Mouse (Mus musculus) lung, embryonic 15.5 days (tissue): ENCODE measurements around the gene Lonrf2. TPM values are rescaled to one million over a fixed set of nuclear protein-coding genes. Genes with fewer than 3 reads are reported as not detected.

Source experiments
- ATAC-seq: fragments of 200-750 bp; cut with Nextera tagmentation; 2 replicates; pipeline ENCODE4 v1.8.0; 2017; ENCODE audit warnings: moderate number of reproducible peaks, borderline replicate concordance; ENCODE audit not compliant: low FRiP score, low TSS enrichment; ENCODE audit errors: extremely low read depth
- H3K27ac ChIP-seq: fragments of 300-500 bp; sonication (generic); 2 replicates; pipeline ENCODE4 v1.5.1; 2015; ENCODE audit warnings: moderate library complexity, mild to moderate bottlenecking, inconsistent platforms
- H3K27me3 ChIP-seq: fragments of 300-500 bp; sonication (generic); 2 replicates; pipeline ENCODE4 v1.6.1; 2015; ENCODE audit warnings: inconsistent platforms
- H3K36me3 ChIP-seq: fragments of 300-500 bp; sonication (generic); 2 replicates; pipeline ENCODE4 v1.6.1; 2015; ENCODE audit warnings: inconsistent platforms
- H3K4me1 ChIP-seq: fragments of 300-500 bp; sonication (generic); 2 replicates; pipeline ENCODE4 v1.6.1; 2015; ENCODE audit warnings: inconsistent platforms
- H3K4me2 ChIP-seq: fragments of 300-500 bp; sonication (generic); 2 replicates; pipeline ENCODE4 v1.6.1; 2015; ENCODE audit warnings: inconsistent platforms, mild to moderate bottlenecking, moderate library complexity
- H3K4me3 ChIP-seq: fragments of 300-500 bp; sonication (generic); 2 replicates; pipeline ENCODE4 v1.5.1; 2015; ENCODE audit warnings: mild to moderate bottlenecking, inconsistent platforms
- H3K9ac ChIP-seq: fragments of 300-500 bp; sonication (generic); 2 replicates; pipeline ENCODE4 v1.6.1; 2015; ENCODE audit warnings: inconsistent platforms
- H3K9me3 ChIP-seq: fragments of 300-500 bp; sonication (generic); 2 replicates; pipeline ENCODE4 v1.6.1; 2016; ENCODE audit warnings: inconsistent platforms
- WGBS: fragments of 180-500 bp; shearing (Covaris S2); methylation state at CpG from one replicate; pipeline ENCODE4 v1.1.7; 2015; 5-methylcytosine and 5-hydroxymethylcytosine counted together
- polyA plus RNA-seq: library from polyadenylated mRNA; unstranded; fragments of >200 nt; fragmentation: Nextera tagmentation; extraction: Ambion mirVana; gene quantifications from 2 replicates; pipeline ENCODE4 v1.2.1, GENCODE M21; 2015

The Lonrf2 gene
- polyA plus RNA-seq, 1 experiment from 2014 or later: 0.72 TPM

GRCm38 (mm10) chr1:38763960-38764613, 72.4 kb downstream of the Lonrf2 start:
- 77% methylated on average over 10 of the region's 10 CpGs for WGBS
- Histone ChIP-seq H3K9ac (no peak overlapping the region), H3K36me3 (no peaks in the 10 kb centered on the region), H3K27me3 (no peaks in the 10 kb centered on the region), H3K4me3 (no peak overlapping the region), H3K4me1 (peaks cover 26% of the 10 kb centered on the region), H3K9me3 (no peaks in the 10 kb centered on the region), H3K27ac (no peak overlapping the region), H3K4me2 (no peak overlapping the region)
- ATAC-seq: no peak

DNA sequence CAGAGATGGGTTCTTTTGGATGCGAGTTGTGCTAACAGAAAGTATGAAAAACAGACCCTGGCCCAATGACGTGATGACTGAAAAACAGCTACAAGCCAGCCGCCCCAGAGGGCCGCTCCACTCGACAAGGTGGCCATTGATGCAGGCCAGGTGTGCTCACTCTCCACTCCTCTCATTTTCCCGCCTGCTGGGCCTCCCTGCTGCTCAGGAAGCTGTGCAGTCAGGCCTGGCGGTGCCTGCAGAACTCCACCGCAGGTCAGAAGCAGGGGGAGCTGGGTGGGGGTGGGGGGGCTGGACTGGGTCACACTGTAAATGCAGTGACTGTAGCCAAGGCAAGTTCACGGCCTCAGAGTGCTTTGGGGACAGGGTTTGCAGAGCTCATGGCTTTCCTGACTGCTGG, 76.1 kb downstream of the Lonrf2 start:
- H3K27ac ChIP-seq: no peak overlapping the region

GRCm38 (mm10) chr1:38757791-38758403, 78.6 kb downstream of the Lonrf2 start:
- Histone ChIP-seq H3K9me3 (no peaks in the 10 kb centered on the region), H3K4me2 (no peak overlapping the region), H3K27me3 (no peaks in the 10 kb centered on the region), H3K27ac (no peak overlapping the region), H3K9ac (no peak overlapping the region), H3K4me1 (peaks cover 20% of the 10 kb centered on the region), H3K4me3 (no peak overlapping the region), H3K36me3 (no peaks in the 10 kb centered on the region)
- ATAC-seq: peak; percentile 31; the same call in 1 of the 2 replicates
- WGBS: 32% methylated on average over 5 of the region's 5 CpGs

More for the DNA sequence above, 76.1 kb downstream of the Lonrf2 start:
- no peak overlapping the region for H3K4me2 ChIP-seq
- ATAC-seq: 0 out of 2 replicates have a peak, but pooled peaks have one; percentile 37
- H3K27me3 ChIP-seq: no peaks in the 10 kb centered on the region
- no peak overlapping the region for H3K4me3 ChIP-seq
- H3K4me1 ChIP-seq: peaks cover 20% of the 10 kb centered on the region
- no peaks in the 10 kb centered on the region for H3K9me3 ChIP-seq
- H3K36me3 ChIP-seq: no peaks in the 10 kb centered on the region
- 22% methylated on average over 9 of the region's 9 CpGs for WGBS
- no peak overlapping the region for H3K9ac ChIP-seq

DNA sequence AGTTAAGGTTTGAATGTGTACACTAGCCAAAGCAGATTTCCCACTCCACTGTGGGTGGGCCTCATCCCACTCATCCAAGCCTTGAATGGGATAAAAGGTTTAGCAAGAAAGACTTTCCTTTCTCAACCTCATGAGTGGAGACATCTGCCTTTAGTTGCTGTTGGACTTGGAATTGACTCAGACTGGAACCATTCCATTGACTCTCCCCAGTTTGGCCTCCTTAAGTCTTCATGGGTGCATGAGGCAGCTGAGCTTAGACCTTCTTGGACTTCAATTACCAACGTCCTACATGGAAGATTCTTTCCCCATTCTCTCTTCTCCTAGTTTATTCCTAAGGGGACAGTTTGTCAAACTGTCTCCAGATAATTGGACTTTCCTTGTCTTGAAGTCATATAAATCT, 92.6 kb downstream of the Lonrf2 start:
- no peaks in the 10 kb centered on the region for H3K9me3 ChIP-seq
- H3K4me1 ChIP-seq: no peaks in the 10 kb centered on the region
- no peak overlapping the region for H3K4me2 ChIP-seq
- H3K9ac ChIP-seq: no peak overlapping the region
- H3K4me3 ChIP-seq: no peak overlapping the region
- WGBS: 36% methylated on average over 1 of the region's 1 CpGs
- no peaks in the 10 kb centered on the region for H3K36me3 ChIP-seq
- H3K27ac ChIP-seq: no peak overlapping the region
- H3K27me3 ChIP-seq: no peaks in the 10 kb centered on the region
- ATAC-seq: no peak

Other genes with a start within 250 kb of the Lonrf2 start
- 9.3 and 10.5 TPM in 2 replicates for gene Aff3, start 171.8 kb downstream of the Lonrf2 start, polyA plus RNA-seq
- gene Chst10, start 61.5 kb upstream of the Lonrf2 start, polyA plus RNA-seq: 1.9 and 2.3 TPM in 2 replicates
- not detected in 2 replicates for gene Nms, start 102.4 kb upstream of the Lonrf2 start, polyA plus RNA-seq
- gene Pdcl3, start 148.9 kb upstream of the Lonrf2 start, polyA plus RNA-seq: 168 and 173 TPM in 2 replicates